Mouse (Mus musculus) limb, embryonic 11.5 days (tissue): ENCODE results near the gene Cib1. TPM values are rescaled to one million over a fixed set of nuclear protein-coding genes. Genes with fewer than 3 reads are reported as not detected.

ENCODE experiments used
- ATAC-seq: fragments of 200-750 bp; cut with Nextera tagmentation; 2 replicates; pipeline ENCODE4 v1.8.0; 2017; ENCODE audit warnings: low read depth; ENCODE audit not compliant: insufficient number of reproducible peaks, low FRiP score, low TSS enrichment
- DNase-seq: peaks from one replicate; pipeline ENCODE4 v3.0.0-alpha.2; 2015; ENCODE audit warnings: low spot score
- H3K27ac ChIP-seq: fragments of 300-500 bp; sonication (generic); replicated peaks from 2 replicates; pipeline ENCODE4 v1.5.1; 2014; ENCODE audit warnings: low read depth, mild to moderate bottlenecking, low read length
- H3K27me3 ChIP-seq: fragments of 300-500 bp; sonication (generic); 2 replicates; pipeline ENCODE4 v1.6.1; 2014; ENCODE audit warnings: mild to moderate bottlenecking, low read length, mixed read lengths; ENCODE audit not compliant: control insufficient read depth, insufficient read depth
- H3K36me3 ChIP-seq: fragments of 300-500 bp; sonication (generic); 2 replicates; pipeline ENCODE4 v1.6.1; 2014; ENCODE audit warnings: mild to moderate bottlenecking, low read length, moderate library complexity, mixed read lengths; ENCODE audit not compliant: control insufficient read depth, insufficient read depth
- H3K4me1 ChIP-seq: fragments of 300-500 bp; sonication (generic); 2 replicates; pipeline ENCODE4 v1.6.1; 2014; ENCODE audit warnings: low read length, mixed read lengths; ENCODE audit not compliant: control insufficient read depth, insufficient read depth
- H3K4me2 ChIP-seq: fragments of 300-500 bp; sonication (generic); 2 replicates; pipeline ENCODE4 v1.6.1; 2014; ENCODE audit warnings: low read depth, mild to moderate bottlenecking, moderate library complexity; ENCODE audit not compliant: severe bottlenecking
- H3K4me3 ChIP-seq: fragments of 300-500 bp; sonication (generic); 2 replicates; pipeline ENCODE4 v1.5.1; 2014; ENCODE audit warnings: low read depth, low read length
- H3K9ac ChIP-seq: fragments of 300-500 bp; sonication (generic); 2 replicates; pipeline ENCODE4 v1.6.1; 2014; ENCODE audit warnings: mild to moderate bottlenecking, low read length
- H3K9me3 ChIP-seq: fragments of 300-500 bp; sonication (generic); 2 replicates; pipeline ENCODE4 v1.6.1; 2016; ENCODE audit warnings: low read length; ENCODE audit not compliant: control insufficient read depth
- WGBS: fragments of 180-500 bp; shearing (Covaris S2); extraction: QIAGEN DNeasy Blood & Tissue Kit; methylation state at CpG from one replicate; pipeline ENCODE4 v1.1.7; 2014; 5-methylcytosine and 5-hydroxymethylcytosine counted together
- polyA plus RNA-seq: library from polyadenylated mRNA; unstranded; fragments of >200 nt; fragmentation: Nextera tagmentation; extraction: Ambion mirVana; gene quantifications from 2 replicates; pipeline ENCODE4 v1.2.1, GENCODE M21; 2014

The Cib1 gene
- polyA plus RNA-seq, 1 experiment from 2014 or later: 55.5 TPM

DNA sequence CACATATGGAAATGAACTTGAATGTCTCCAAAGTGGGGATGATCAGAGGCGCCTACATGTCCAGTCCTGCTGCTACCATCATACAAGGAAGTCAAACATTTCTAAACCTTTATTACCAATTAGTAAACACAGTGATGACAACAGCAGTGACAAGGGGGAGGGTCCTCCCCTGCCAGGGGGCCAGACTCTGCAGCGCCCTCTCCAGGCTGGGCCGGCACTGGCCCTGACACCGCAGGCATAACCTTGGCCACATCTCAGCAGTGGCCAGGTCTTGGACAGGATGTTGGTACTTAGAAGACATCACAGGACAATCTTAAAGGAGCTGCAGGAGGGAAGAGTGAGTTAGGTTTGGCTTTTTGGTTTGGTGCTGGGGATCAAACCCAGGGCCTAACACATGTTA lies 5.5 kb downstream of the Cib1 start:
- 93% methylated on average over 4 of the region's 4 CpGs for WGBS
- Histone ChIP-seq H3K9ac (no peak overlapping the region), H3K4me2 (no peak overlapping the region), H3K4me1 (0 out of 2 replicates have a peak, but pooled peaks cover 2% of the 10 kb centered on the region), H3K27me3 (no peaks in the 10 kb centered on the region), H3K27ac (no peak overlapping the region), H3K4me3 (no peak overlapping the region), H3K36me3 (peaks cover 10% of the 10 kb centered on the region), H3K9me3 (no peaks in the 10 kb centered on the region)
- DNase-seq (no peak), ATAC-seq (no peak)

DNA sequence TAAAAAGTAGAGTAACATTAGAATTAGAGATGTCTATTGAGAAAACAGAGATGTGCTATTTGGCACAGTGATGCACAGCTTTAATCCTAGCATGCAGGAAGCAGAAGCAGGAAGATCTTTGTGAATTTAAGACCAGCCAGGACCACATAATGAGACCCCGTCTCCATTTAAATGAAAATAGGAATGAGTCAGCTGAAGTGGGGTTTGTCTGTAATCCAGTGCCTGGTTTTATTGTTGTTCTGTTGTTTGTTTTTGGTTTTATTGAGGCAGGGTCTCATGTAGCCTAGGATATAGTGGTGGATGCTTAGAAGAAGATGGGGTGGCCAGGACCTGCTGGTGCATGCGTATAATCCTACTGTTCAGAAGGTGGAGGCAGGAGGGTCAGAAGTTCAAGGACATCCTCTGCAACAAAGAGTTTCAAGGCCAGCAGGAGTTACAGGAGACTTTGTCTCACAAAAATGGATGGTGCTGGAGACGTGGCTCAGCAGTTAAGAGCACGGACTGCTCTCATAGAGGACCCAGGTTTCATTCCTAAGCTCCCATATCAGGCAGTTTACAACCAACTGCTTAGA lies 11.3 kb downstream of the Cib1 start:
- WGBS: 90% methylated on average over 4 of the region's 4 CpGs
- Histone ChIP-seq H3K4me1 (no peaks in the 10 kb centered on the region), H3K36me3 (peaks cover 22% of the 10 kb centered on the region), H3K27ac (no peak overlapping the region), H3K9me3 (no peaks in the 10 kb centered on the region), H3K27me3 (no peaks in the 10 kb centered on the region), H3K4me3 (no peak overlapping the region), H3K9ac (no peak overlapping the region), H3K4me2 (no peak overlapping the region)
- DNase-seq (no peak), ATAC-seq (no peak)

DNA sequence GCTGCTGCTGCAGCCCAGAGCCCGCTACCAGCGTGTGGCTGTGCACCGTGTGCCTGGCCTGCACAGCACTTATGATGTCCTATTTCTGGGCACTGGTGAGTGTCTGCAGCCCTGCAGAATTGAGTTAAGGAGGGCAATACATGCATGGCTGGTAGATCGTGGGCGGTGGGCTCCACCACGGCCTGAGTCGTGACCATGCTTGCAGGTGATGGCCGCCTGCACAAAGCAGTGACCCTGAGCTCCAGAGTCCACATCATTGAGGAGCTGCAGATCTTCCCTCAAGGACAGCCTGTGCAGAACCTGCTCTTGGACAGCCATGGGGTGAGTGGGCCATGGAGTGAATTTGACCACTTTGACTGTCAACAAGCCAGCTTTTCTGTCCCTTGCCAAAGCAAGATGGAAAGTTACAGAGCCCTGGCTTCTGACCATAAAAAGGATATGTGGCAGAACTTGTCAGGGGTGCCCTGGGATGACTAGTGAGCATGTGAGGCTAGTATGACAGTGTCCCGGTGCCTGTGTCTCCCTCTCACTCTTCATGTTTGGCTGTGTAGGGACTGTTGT lies 12.3 kb downstream of the Cib1 start:
- Histone ChIP-seq H3K4me1 (no peaks in the 10 kb centered on the region), H3K4me3 (no peak overlapping the region), H3K27ac (no peak overlapping the region), H3K9me3 (no peaks in the 10 kb centered on the region), H3K27me3 (no peaks in the 10 kb centered on the region), H3K9ac (no peak overlapping the region), H3K36me3 (peaks cover 21% of the 10 kb centered on the region), H3K4me2 (no peak overlapping the region)
- ATAC-seq (no peak), DNase-seq (no peak)
- 90% methylated on average over 9 of the region's 9 CpGs for WGBS

DNA sequence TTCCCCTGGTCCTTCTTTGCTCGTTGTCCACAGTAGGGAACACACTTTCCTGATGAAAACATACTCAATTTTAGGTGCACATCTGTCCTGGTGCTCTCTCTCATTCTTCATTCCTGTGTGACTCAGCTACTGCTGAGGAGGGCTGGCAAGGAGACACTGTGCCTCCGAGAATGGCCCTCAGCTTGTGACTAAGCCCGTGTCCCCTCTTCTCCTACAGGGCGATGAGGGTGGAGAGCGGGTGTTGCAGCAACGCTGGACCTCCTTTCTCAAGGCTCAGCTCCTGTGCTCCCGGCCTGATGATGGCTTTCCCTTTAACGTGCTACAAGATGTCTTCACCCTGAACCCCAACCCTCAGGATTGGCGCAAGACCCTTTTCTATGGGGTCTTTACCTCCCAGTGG lies 13.9 kb downstream of the Cib1 start:
- H3K27me3 ChIP-seq: no peaks in the 10 kb centered on the region
- H3K9ac ChIP-seq: 0 out of 2 replicates have a peak overlapping the region, but pooled peaks have one; percentile 13
- H3K9me3 ChIP-seq: no peaks in the 10 kb centered on the region
- H3K4me3 ChIP-seq: no peak overlapping the region
- ATAC-seq: no peak
- H3K4me2 ChIP-seq: no peak overlapping the region
- DNase-seq: no peak
- peaks cover 13% of the 10 kb centered on the region for H3K36me3 ChIP-seq
- no peaks in the 10 kb centered on the region for H3K4me1 ChIP-seq
- 91% methylated on average over 9 of the region's 9 CpGs for WGBS
- H3K27ac ChIP-seq: no peak overlapping the region

DNA sequence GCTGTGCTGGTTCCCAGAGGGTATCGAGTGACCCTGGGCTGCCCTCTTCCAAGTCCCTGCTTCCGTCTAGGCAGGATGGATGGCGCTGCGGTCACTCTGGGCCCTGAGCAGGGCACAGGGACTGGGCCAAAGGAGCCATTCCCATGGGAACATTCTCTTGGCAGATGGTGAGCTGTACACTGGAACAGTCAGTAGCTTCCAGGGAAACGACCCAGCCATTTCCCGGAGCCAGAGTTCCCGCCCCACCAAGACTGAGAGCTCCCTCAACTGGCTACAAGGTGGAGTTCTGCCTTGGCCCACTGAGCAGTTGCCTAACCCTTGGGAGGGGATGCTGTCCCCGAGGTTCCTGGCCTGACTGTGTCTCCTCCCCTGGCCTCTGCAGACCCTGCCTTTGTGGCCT lies 16.0 kb downstream of the Cib1 start:
- no peak overlapping the region for H3K4me2 ChIP-seq

DNA sequence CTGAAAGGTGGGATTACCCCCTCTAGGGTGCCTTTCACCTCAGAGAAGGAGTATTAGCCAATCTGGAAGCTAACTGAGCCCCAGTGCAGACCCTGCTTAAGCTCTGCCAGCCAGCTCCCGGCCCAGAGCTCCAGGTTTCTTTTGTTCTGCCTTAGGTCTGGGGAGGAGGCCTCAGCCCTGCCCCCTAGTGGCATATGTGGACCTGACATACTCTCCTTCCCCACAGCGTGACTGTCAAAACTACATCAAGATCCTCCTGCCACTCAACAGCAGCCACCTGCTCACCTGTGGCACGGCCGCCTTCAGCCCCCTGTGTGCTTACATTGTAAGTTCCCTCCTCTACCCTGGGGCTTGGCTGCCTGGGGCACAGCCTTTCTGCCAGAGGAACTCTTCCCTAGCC lies 17.2 kb downstream of the Cib1 start:
- 0 out of 2 replicates have a peak overlapping the region, but pooled peaks have one; percentile 14 for H3K27ac ChIP-seq
- H3K4me3 ChIP-seq: no peak overlapping the region
- no peak overlapping the region for H3K4me2 ChIP-seq
- no peaks in the 10 kb centered on the region for H3K4me1 ChIP-seq
- DNase-seq (peak; percentile 90), ATAC-seq (peak; percentile 65)
- H3K36me3 ChIP-seq: peaks cover 12% of the 10 kb centered on the region
- 25% methylated on average over 4 of the region's 4 CpGs for WGBS
- peak overlapping the region; percentile 63 for H3K9ac ChIP-seq
- no peaks in the 10 kb centered on the region for H3K9me3 ChIP-seq
- H3K27me3 ChIP-seq: no peaks in the 10 kb centered on the region

More for the DNA sequence above, 16.0 kb downstream of the Cib1 start:
- no peak overlapping the region for H3K4me3 ChIP-seq
- WGBS: 86% methylated on average over 8 of the region's 8 CpGs
- H3K9me3 ChIP-seq: no peaks in the 10 kb centered on the region
- H3K36me3 ChIP-seq: peaks cover 12% of the 10 kb centered on the region
- ATAC-seq (no peak), DNase-seq (no peak)
- H3K27ac ChIP-seq: no peak overlapping the region
- no peak overlapping the region for H3K9ac ChIP-seq
- H3K4me1 ChIP-seq: no peaks in the 10 kb centered on the region
- no peaks in the 10 kb centered on the region for H3K27me3 ChIP-seq

DNA sequence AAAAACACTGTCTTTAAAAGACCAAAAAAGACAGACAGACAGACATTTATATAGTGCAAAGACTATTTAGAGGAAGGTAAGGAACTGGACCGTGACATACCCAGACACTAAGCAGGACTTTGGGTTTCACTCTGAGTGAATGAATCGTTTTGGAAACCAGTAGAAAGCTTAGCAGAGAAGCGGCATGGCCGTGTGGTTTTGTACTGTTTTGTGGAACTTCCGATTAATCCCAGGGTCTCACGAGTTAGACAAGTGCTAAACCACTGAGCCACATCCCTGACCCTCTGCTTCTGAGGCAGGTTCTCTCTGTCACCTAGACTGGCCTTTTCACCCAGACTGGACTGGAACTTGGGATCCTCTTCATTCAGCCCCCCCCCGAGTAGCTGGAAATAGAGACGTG lies 18.2 kb downstream of the Cib1 start:
- DNase-seq (no peak), ATAC-seq (no peak)
- no peaks in the 10 kb centered on the region for H3K27me3 ChIP-seq
- H3K36me3 ChIP-seq: peaks cover 8% of the 10 kb centered on the region
- H3K9me3 ChIP-seq: no peaks in the 10 kb centered on the region
- WGBS: 79% methylated on average over 8 of the region's 8 CpGs
- no peak overlapping the region for H3K27ac ChIP-seq
- no peak overlapping the region for H3K9ac ChIP-seq
- H3K4me2 ChIP-seq: no peak overlapping the region
- H3K4me1 ChIP-seq: no peaks in the 10 kb centered on the region
- H3K4me3 ChIP-seq: no peak overlapping the region

DNA sequence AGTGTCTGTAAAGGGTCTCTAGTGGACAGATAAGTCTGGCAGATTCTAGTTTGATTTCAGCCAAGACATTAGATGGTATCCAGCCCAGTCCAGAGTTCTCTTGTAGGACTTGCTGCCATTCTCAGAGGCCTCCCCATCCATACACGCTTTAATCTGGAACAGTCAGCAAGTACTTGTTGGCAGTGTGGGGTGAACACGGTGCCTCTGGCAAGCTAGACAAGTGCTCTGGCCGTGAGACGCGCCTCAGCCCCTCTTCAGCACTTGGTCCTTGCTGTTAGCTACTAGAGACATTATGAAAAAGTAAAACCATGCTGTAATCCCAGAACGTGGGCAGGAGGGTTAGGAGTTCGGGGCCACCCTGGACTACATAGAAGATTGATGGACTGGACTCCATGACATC lies 19.0 kb downstream of the Cib1 start:
- ATAC-seq: no peak
- DNase-seq: no peak
- Histone ChIP-seq H3K4me3 (no peak overlapping the region), H3K27ac (no peak overlapping the region), H3K9ac (no peak overlapping the region), H3K27me3 (no peaks in the 10 kb centered on the region), H3K4me2 (no peak overlapping the region), H3K4me1 (no peaks in the 10 kb centered on the region), H3K36me3 (peaks cover 3% of the 10 kb centered on the region), H3K9me3 (no peaks in the 10 kb centered on the region)
- WGBS: 94% methylated on average over 7 of the region's 7 CpGs

DNA sequence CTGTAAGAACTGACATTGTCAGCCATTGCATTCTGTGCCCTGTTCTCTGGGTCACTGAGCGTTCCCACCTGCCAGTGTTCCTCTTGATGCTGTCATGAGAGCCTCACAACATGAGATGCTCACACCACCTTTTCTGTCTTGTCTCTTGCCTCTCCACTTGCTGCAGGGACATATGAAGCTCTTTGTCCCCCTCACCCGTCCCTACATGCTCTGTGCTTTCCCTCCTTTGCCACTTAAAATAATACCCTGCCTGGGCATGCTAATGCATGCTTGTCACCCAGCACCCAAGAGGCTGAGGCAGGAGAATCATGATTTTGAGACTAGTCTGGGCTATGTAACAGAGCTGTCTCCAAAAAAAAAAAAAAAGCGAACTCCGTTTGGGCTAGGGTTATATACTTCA lies 21.6 kb downstream of the Cib1 start:
- 89% methylated on average over 4 of the region's 4 CpGs for WGBS
- Histone ChIP-seq H3K27me3 (no peaks in the 10 kb centered on the region), H3K4me2 (no peak overlapping the region), H3K9ac (no peak overlapping the region), H3K36me3 (no peaks in the 10 kb centered on the region; the same call in 1 of the 2 replicates), H3K27ac (no peak overlapping the region), H3K4me3 (no peak overlapping the region), H3K4me1 (peaks cover 3% of the 10 kb centered on the region; the same call in 1 of the 2 replicates), H3K9me3 (no peaks in the 10 kb centered on the region)
- ATAC-seq (no peak), DNase-seq (no peak)
